Mouse (Mus musculus) lung, postnatal 0 days (tissue): ENCODE measurements at regions not wholly inside any gene's neighbourhood (a gene's known extent, or its start where the extent isn't known, plus 50 kb on each side); places are given as distances from the start of the nearest gene placed in this dataset.

Experiments
- CTCF ChIP-seq: IDR thresholded peaks from 2 replicates; pipeline ENCODE4 v1.5.1; 2016; ENCODE audit warnings: antibody characterized with exemption, mild to moderate bottlenecking
- EP300 ChIP-seq: IDR thresholded peaks from 2 replicates; pipeline ENCODE4 v1.6.1; 2016; ENCODE audit warnings: antibody characterized with exemption, mild to moderate bottlenecking, control low read depth

GRCm38 (mm10) chr15:61538169-61538755 lies 615.5 kb upstream of the A1bg start:
- TF ChIP-seq CTCF (no peak), EP300 (no peak)
